ENCODE assay signal across 9 mouse cellular contexts in the genomic region with DNA sequence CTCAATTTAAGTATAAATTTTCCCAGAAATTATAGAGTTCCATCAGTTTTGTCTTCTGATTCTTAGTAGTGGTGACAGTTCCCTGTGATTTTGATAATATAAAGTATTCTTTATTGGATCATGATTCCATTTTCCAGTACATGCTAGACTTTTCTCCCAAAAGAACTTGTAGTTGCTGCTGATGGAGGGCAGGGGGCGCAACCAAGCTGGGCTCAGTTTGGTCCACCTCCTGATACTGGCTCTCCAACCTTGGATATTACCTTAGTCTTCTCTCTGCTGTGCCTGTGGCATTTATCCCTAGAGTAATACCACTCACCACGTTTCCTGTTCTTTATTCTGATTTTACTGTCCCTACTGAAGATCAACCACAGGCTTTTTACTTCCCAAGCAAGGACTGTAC. TPM values are rescaled to one million over a fixed set of nuclear protein-coding genes. Genes with fewer than 3 reads are reported as not detected.
A peak's percentile ranks its signal among the peaks of the same experiment; 100 is the strongest.
DNase-seq lines count a peak whose midpoint lies in the region; ATAC-seq and TF ChIP-seq lines count a peak whose summit lies in the region.
"Had no signal": no experiment of that assay in that cellular context is flagged by ENCODE, and none has a peak within 500 bp of the region (broad histone marks: within the 10 kb centered on the region; RNA-seq: fewer than 3 reads in every experiment).

No protein-coding gene starts in this region.

- H3K4me3 ChIP-seq in kidney, embryonic 16.5 days (ENCODE audit: low read length) = no peak overlapping the region
- no peak overlapping the region for H3K4me3 ChIP-seq in E14TG2a.4 (replicated peaks; ENCODE audit: low read length)
- H3K4me3 ChIP-seq: embryonic facial prominence, embryonic 13.5 days; neural tube, embryonic 12.5 days had no signal

- H3K36me3 ChIP-seq in kidney, embryonic 16.5 days (ENCODE audit: insufficient read depth, low read length) = no peaks in the 10 kb centered on the region
- no peaks in the 10 kb centered on the region for H3K36me3 ChIP-seq in E14TG2a.4 (ENCODE audit: insufficient read depth, low read length)
- H3K36me3 ChIP-seq: embryonic facial prominence, embryonic 13.5 days; neural tube, embryonic 12.5 days had no signal

- TF ChIP-seq CTCF in E14TG2a.4 (conservative IDR thresholded peaks at IDR 0.05; ENCODE audit: low read length) = peak; percentile 47

- ATAC-seq in kidney, embryonic 16.5 days (ENCODE audit: low FRiP score, low TSS enrichment) = no peak

- H3K27me3 ChIP-seq in kidney, embryonic 16.5 days (ENCODE audit: insufficient read depth, low read length) = peaks cover 8% of the 10 kb centered on the region
- 0 out of 2 replicates have a peak, but pooled peaks cover 6% of the 10 kb centered on the region for H3K27me3 ChIP-seq in E14TG2a.4 (ENCODE audit: insufficient read depth, low read length)
- H3K27me3 ChIP-seq: neural tube, embryonic 12.5 days had no signal

- no peak overlapping the region for H3K27ac ChIP-seq in kidney, embryonic 16.5 days (ENCODE audit: low read length)
- H3K27ac ChIP-seq: embryonic facial prominence, embryonic 13.5 days; neural tube, embryonic 12.5 days had no signal

- H3K4me2 ChIP-seq in kidney, embryonic 16.5 days (replicated peaks; ENCODE audit: low read depth, low read length) = no peak overlapping the region
- H3K4me2 ChIP-seq: embryonic facial prominence, embryonic 13.5 days; neural tube, embryonic 12.5 days had no signal

- no peaks in the 10 kb centered on the region for H3K4me1 ChIP-seq in kidney, embryonic 16.5 days (ENCODE audit: insufficient read depth, low read length)
- no peaks in the 10 kb centered on the region for H3K4me1 ChIP-seq in E14TG2a.4 (replicated peaks; ENCODE audit: low read depth, low read length)
- H3K4me1 ChIP-seq: embryonic facial prominence, embryonic 13.5 days; neural tube, embryonic 12.5 days had no signal

- 64% methylated on average over 2 of the region's 2 CpGs for WGBS in kidney, embryonic 16.5 days

- peak; percentile 34 for DNase-seq in kidney, adult 9 months
- DNase-seq in B cell, adult 2 months = peak; percentile 47 to 55
- DNase-seq in induced T-regulatory cell, adult 2 months (ENCODE audit: low read depth) = peak; percentile 50
- no peak for DNase-seq in right cerebral cortex, postnatal 36 days (ENCODE audit: low spot score in 2 of 2)
- DNase-seq in right cerebral cortex, adult 18-20 months = no peak

- no peaks in the 10 kb centered on the region for H3K9me3 ChIP-seq in kidney, embryonic 16.5 days (ENCODE audit: low read length)
- H3K9me3 ChIP-seq in E14TG2a.4 (ENCODE audit: low read length) = peaks cover 2% of the 10 kb centered on the region; the same call in 1 of the 2 replicates
- H3K9me3 ChIP-seq: embryonic facial prominence, embryonic 13.5 days; neural tube, embryonic 12.5 days had no signal

- no peak overlapping the region for H3K9ac ChIP-seq in kidney, embryonic 16.5 days (replicated peaks; ENCODE audit: low read length)
- H3K9ac ChIP-seq: embryonic facial prominence, embryonic 13.5 days; neural tube, embryonic 12.5 days had no signal

RNA-seq across cellular contexts. Expression of a gene that starts 6.0 kb away (rescaled TPM):
- 43.3 TPM in 2 replicates for polyA plus RNA-seq in kidney, embryonic 16.5 days (2015; fragmentation: Nextera tagmentation; extraction: Ambion mirVana)

Comparison
In these comparisons a context has a peak if more than half of its experiments do, and no peak if none do; other contexts are left out.
1. DNase-seq: peak in kidney, adult 9 months (single experiment), B cell, adult 2 months (2 of 2) and induced T-regulatory cell, adult 2 months (single experiment); none in right cerebral cortex, postnatal 36 days (0 of 2) and right cerebral cortex, adult 18-20 months (single experiment).